Mouse (Mus musculus) CH12.LX (cell line): ENCODE results near the gene Macrod2. TPM values are rescaled to one million over a fixed set of nuclear protein-coding genes. Genes with fewer than 3 reads are reported as not detected.

Source experiments
- DNase-seq: peaks from one replicate; pipeline ENCODE4 v3.0.0-alpha.2; 2013; ENCODE audit errors: extremely low read depth
- H3K27ac ChIP-seq: 2 replicates; pipeline ENCODE4 v1.5.1; 2012; ENCODE audit warnings: low read depth, mild to moderate bottlenecking, control low read depth, moderate library complexity; ENCODE audit not compliant: insufficient read depth
- H3K27me3 ChIP-seq: replicated peaks from 2 replicates; pipeline ENCODE3; 2012; ENCODE audit warnings: inconsistent platforms
- H3K36me3 ChIP-seq, 2 experiments: replicated peaks in 1 of 2; 2 replicates each; pipeline versions ENCODE3 to v1.6.1; 2012; ENCODE audit warnings: inconsistent platforms in 1 of 2, low read length in 1 of 2, mild to moderate bottlenecking in 1 of 2, mixed read lengths in 1 of 2, moderate library complexity in 1 of 2; ENCODE audit not compliant: control insufficient read depth in 1 of 2, insufficient read depth in 1 of 2
- H3K4me1 ChIP-seq, 2 experiments: 2 replicates each; pipeline ENCODE4 v1.6.1; 2012; ENCODE audit warnings: inconsistent platforms in 1 of 2, moderate library complexity in 1 of 2; ENCODE audit not compliant: insufficient read depth in 2 of 2, control insufficient read depth in 1 of 2
- H3K4me2 ChIP-seq: 2 replicates; pipeline ENCODE4 v1.6.1; 2012; ENCODE audit warnings: low read depth, mild to moderate bottlenecking, control low read depth; ENCODE audit not compliant: poor library complexity, insufficient read depth, severe bottlenecking
- H3K4me3 ChIP-seq, 3 experiments: fragments of 150-350 bp in 1 of 3; sonication (generic) in 1 of 3; replicated peaks in 1 of 3; 2 replicates each; pipeline versions ENCODE3 to v1.5.1; 2011 to 2012; ENCODE audit warnings: low read depth in 2 of 3, low read length in 2 of 3, mild to moderate bottlenecking in 2 of 3, moderate library complexity in 2 of 3, control low read depth in 1 of 3, improper control_type of control experiment in 1 of 3, inconsistent platforms in 1 of 3, mixed read lengths in 1 of 3; ENCODE audit not compliant: poor library complexity in 1 of 3
- H3K79me2 ChIP-seq: replicated peaks from 2 replicates; pipeline ENCODE4 v1.6.1; 2012; ENCODE audit warnings: mild to moderate bottlenecking, moderate library complexity; ENCODE audit not compliant: control insufficient read depth, poor library complexity, insufficient read depth, severe bottlenecking; ENCODE audit errors: extremely low read depth
- H3K9ac ChIP-seq: 2 replicates; pipeline ENCODE4 v1.6.1; 2012; ENCODE audit warnings: low read depth, mild to moderate bottlenecking, control low read depth, moderate library complexity; ENCODE audit not compliant: insufficient read depth
- H3K9me3 ChIP-seq: replicated peaks from 2 replicates; pipeline ENCODE3; 2012; ENCODE audit warnings: low read length, inconsistent platforms, mixed read lengths
- CHD2 ChIP-seq: IDR thresholded peaks from 2 replicates; pipeline ENCODE4 v1.6.1; 2011; ENCODE audit warnings: low read length, improper control_type of control experiment
- CTCF ChIP-seq, 2 experiments: IDR thresholded peaks in 1 of 2; conservative IDR thresholded peaks in 1 of 2; 2 replicates each; pipeline ENCODE4 v1.5.1; 2011 to 2012; ENCODE audit warnings: low read depth in 2 of 2, low read length in 2 of 2, improper control_type of control experiment in 1 of 2, inconsistent platforms in 1 of 2, mild to moderate bottlenecking in 1 of 2, moderate library complexity in 1 of 2
- ELF1 ChIP-seq: IDR thresholded peaks from 2 replicates; pipeline ENCODE4 v1.6.1; 2014; ENCODE audit warnings: low read depth, mild to moderate bottlenecking, inconsistent platforms, low read length, improper control_type of control experiment
- EP300 ChIP-seq: IDR thresholded peaks from 2 replicates; pipeline ENCODE4 v1.6.1; 2011; ENCODE audit warnings: low read length, improper control_type of control experiment
- ETS1 ChIP-seq: conservative IDR thresholded peaks from 2 replicates; pipeline ENCODE4 v1.6.1; 2012; ENCODE audit warnings: low read depth, mild to moderate bottlenecking, inconsistent platforms, low read length, improper control_type of control experiment, moderate library complexity
- JUN ChIP-seq: IDR thresholded peaks from 2 replicates; pipeline ENCODE4 v1.6.1; 2011; ENCODE audit warnings: low read depth, mild to moderate bottlenecking, low read length, improper control_type of control experiment, moderate library complexity; ENCODE audit not compliant: insufficient read depth
- JUND ChIP-seq: conservative IDR thresholded peaks from 2 replicates; pipeline ENCODE4 v1.6.1; 2011; ENCODE audit warnings: low read depth, low read length, improper control_type of control experiment
- MAFK ChIP-seq: IDR thresholded peaks from 2 replicates; pipeline ENCODE4 v1.6.1; 2011; ENCODE audit warnings: low read length, improper control_type of control experiment; ENCODE audit not compliant: insufficient replicate concordance
- MAX ChIP-seq: IDR thresholded peaks from 2 replicates; pipeline ENCODE4 v1.6.1; 2011; ENCODE audit warnings: low read length, improper control_type of control experiment
- MAZ ChIP-seq: IDR thresholded peaks from 2 replicates; pipeline ENCODE4 v1.6.1; 2012; ENCODE audit warnings: low read depth, mild to moderate bottlenecking, inconsistent platforms, low read length, improper control_type of control experiment, moderate library complexity
- MEF2A ChIP-seq: IDR thresholded peaks from 2 replicates; pipeline ENCODE4 v1.6.1; 2014; ENCODE audit warnings: low read depth, mild to moderate bottlenecking, inconsistent platforms, low read length, improper control_type of control experiment, borderline replicate concordance
- MXI1 ChIP-seq: IDR thresholded peaks from 2 replicates; pipeline ENCODE4 v1.6.1; 2011; ENCODE audit warnings: mild to moderate bottlenecking, low read depth, low read length, improper control_type of control experiment
- MYC ChIP-seq: IDR thresholded peaks from 2 replicates; pipeline ENCODE4 v1.6.1; 2011; ENCODE audit warnings: low read depth, mild to moderate bottlenecking, improper control_type of control experiment, low read length
- NELFE ChIP-seq: IDR thresholded peaks from 2 replicates; pipeline ENCODE4 v1.6.1; 2011; ENCODE audit warnings: low read depth, low read length, improper control_type of control experiment
- NRF1 ChIP-seq: IDR thresholded peaks from 2 replicates; pipeline ENCODE4 v1.6.1; 2014; ENCODE audit warnings: low read depth, mild to moderate bottlenecking, inconsistent platforms, low read length, improper control_type of control experiment, moderate library complexity
- PAX5 ChIP-seq: IDR thresholded peaks from 2 replicates; pipeline ENCODE4 v1.6.1; 2012; ENCODE audit warnings: low read length, inconsistent platforms, mixed read lengths
- POLR2A ChIP-seq: IDR thresholded peaks from 2 replicates; pipeline ENCODE4 v1.6.1; 2011; ENCODE audit warnings: low read depth, mild to moderate bottlenecking, improper control_type of control experiment, low read length
- RAD21 ChIP-seq: IDR thresholded peaks from 2 replicates; pipeline ENCODE4 v1.6.1; 2011; ENCODE audit warnings: low read depth, mild to moderate bottlenecking, low read length, improper control_type of control experiment, moderate library complexity
- RCOR1 ChIP-seq: conservative IDR thresholded peaks from 2 replicates; pipeline ENCODE4 v1.6.1; 2012; ENCODE audit warnings: low read depth, mild to moderate bottlenecking, inconsistent platforms, low read length, improper control_type of control experiment
- SMC3 ChIP-seq: IDR thresholded peaks from 2 replicates; pipeline ENCODE4 v1.6.1; 2011; ENCODE audit warnings: low read depth, low read length, improper control_type of control experiment
- UBTF ChIP-seq: IDR thresholded peaks from 2 replicates; pipeline ENCODE4 v1.6.1; 2012; ENCODE audit warnings: low read depth, mild to moderate bottlenecking, inconsistent platforms, low read length, improper control_type of control experiment, moderate library complexity
- USF1 ChIP-seq: IDR thresholded peaks from 2 replicates; pipeline ENCODE4 v1.6.1; 2014; ENCODE audit warnings: low read depth, mild to moderate bottlenecking, inconsistent platforms, low read length, improper control_type of control experiment
- ZC3H11A ChIP-seq: IDR thresholded peaks from 2 replicates; pipeline ENCODE4 v1.6.1; 2012; ENCODE audit warnings: low read depth, mild to moderate bottlenecking, inconsistent platforms, low read length, improper control_type of control experiment
- ZKSCAN1 ChIP-seq: IDR thresholded peaks from 2 replicates; pipeline ENCODE4 v1.6.1; 2012; ENCODE audit warnings: low read depth, inconsistent platforms, low read length, improper control_type of control experiment, borderline replicate concordance
- ZNF384 ChIP-seq: IDR thresholded peaks from 2 replicates; pipeline ENCODE4 v1.6.1; 2012; ENCODE audit warnings: low read depth, low read length, improper control_type of control experiment, inconsistent platforms
- dilution Hi-C: fragments of 300-500 bp; cut with MboI; formaldehyde crosslinking; loops from 2 replicates; pipeline ENCODE4 v1.14.3; 2020; ENCODE audit warnings: low sequenced_read_pairs; ENCODE audit not compliant: extremely low pct_unique_long_range_greater_than_20kb, extremely low pct_ligation_motif_present
- in situ Hi-C: fragments of 300-500 bp; cut with MboI; formaldehyde crosslinking; loops from 3 replicates; pipeline ENCODE4 v1.14.3; 2019; ENCODE audit warnings: low sequenced_read_pairs, low pct_ligation_motif_present, low pct_unique_long_range_greater_than_20kb, mixed read lengths
- polyA plus RNA-seq: library from polyadenylated mRNA; unstranded; fragments of >175 nt; gene quantifications from 2 replicates; pipeline ENCODE4 v1.2.1, GENCODE M21; 2012; ENCODE audit warnings: low read depth; ENCODE audit not compliant: insufficient read length
- total RNA-seq, 2 experiments: library from RNA; depleted of rRNA; stranded (reverse); fragments of 300-350 nt in 1 of 2; fragments of >200 nt in 1 of 2; gene quantifications; 2 replicates each; pipeline ENCODE4 v1.2.3; 2012 to 2014

The Macrod2 gene
- total and polyA plus RNA-seq, 3 experiments = not detected

GRCm38 (mm10) chr2:141878473-141878872, 1483.4 kb downstream of the Macrod2 start:
- no peak for DNase-seq
- Histone ChIP-seq H3K27me3 (no peaks in the 10 kb centered on the region), H3K4me2 (no peak overlapping the region), H3K36me3 (no peaks in the 10 kb centered on the region), H3K27ac (no peak overlapping the region), H3K4me1 (no peaks in the 10 kb centered on the region), H3K79me2 (no peaks in the 10 kb centered on the region), H3K4me3 (no peak overlapping the region), H3K9me3 (peaks cover 45% of the 10 kb centered on the region), H3K9ac (no peak overlapping the region)
- dilution Hi-C loops = no loop called here
- no peak for TF ChIP-seq MAX
- no peak for TF ChIP-seq POLR2A
- in situ Hi-C loops = no loop called here

- Histone ChIP-seq H3K4me2 (no peak overlapping the region), H3K4me3 (no peak overlapping the region), H3K27ac (no peak overlapping the region), H3K79me2 (no peaks in the 10 kb centered on the region), H3K4me1 (no peaks in the 10 kb centered on the region), H3K9me3 (peaks cover 44% of the 10 kb centered on the region), H3K36me3 (no peaks in the 10 kb centered on the region), H3K27me3 (no peaks in the 10 kb centered on the region), H3K9ac (no peak overlapping the region)
- DNase-seq = no peak
- in situ Hi-C loops (no loop called here), dilution Hi-C loops (no loop called here)
- TF ChIP-seq CTCF (conservative IDR thresholded peaks at IDR 0.05 in 1 of 2, IDR thresholded peaks at IDR 0.05 in 1 of 2; ENCODE audit: low read depth in 2 of 2, low read length in 2 of 2) (no peak), NELFE (no peak), CHD2 (no peak), MAFK (no peak), ZC3H11A (no peak), USF1 (no peak), JUN (no peak), ZKSCAN1 (no peak), NRF1 (no peak), UBTF (no peak), RAD21 (no peak), POLR2A (no peak), PAX5 (no peak)
These were observed 1484.6 kb downstream of the Macrod2 start for GRCm38 (mm10) chr2:141879711-141880110.

- in situ Hi-C loops = no loop called here
- Histone ChIP-seq H3K4me3 (no peak overlapping the region), H3K27me3 (no peaks in the 10 kb centered on the region), H3K4me2 (no peak overlapping the region), H3K9ac (no peak overlapping the region), H3K4me1 (no peaks in the 10 kb centered on the region), H3K36me3 (no peaks in the 10 kb centered on the region), H3K27ac (no peak overlapping the region), H3K79me2 (no peaks in the 10 kb centered on the region), H3K9me3 (peaks cover 46% of the 10 kb centered on the region)
- no peak for DNase-seq
- TF ChIP-seq RCOR1 (no peak), MXI1 (no peak), ELF1 (no peak), EP300 (no peak), MAZ (no peak), MEF2A (no peak), ETS1 (no peak), ZNF384 (no peak), UBTF (no peak), NRF1 (no peak), MYC (no peak), SMC3 (no peak), JUND (no peak)
- dilution Hi-C loops = no loop called here
These were observed 1491.8 kb downstream of the Macrod2 start for GRCm38 (mm10) chr2:141886694-141887474.
